Mouse (Mus musculus): ENCODE results near the gene Slc15a1.
"Not testable (repeated sequence)": the region's sequence is repeated elsewhere in the genome, so short reads cannot be mapped to it uniquely, and the experiment has no call there.

Gene Slc15a1

GRCm38 (mm10) chr14:121451424-121452029, 53.5 kb downstream of the Slc15a1 start:
- DNase-seq (ENCODE audit: low spot score), result no peak

DNA sequence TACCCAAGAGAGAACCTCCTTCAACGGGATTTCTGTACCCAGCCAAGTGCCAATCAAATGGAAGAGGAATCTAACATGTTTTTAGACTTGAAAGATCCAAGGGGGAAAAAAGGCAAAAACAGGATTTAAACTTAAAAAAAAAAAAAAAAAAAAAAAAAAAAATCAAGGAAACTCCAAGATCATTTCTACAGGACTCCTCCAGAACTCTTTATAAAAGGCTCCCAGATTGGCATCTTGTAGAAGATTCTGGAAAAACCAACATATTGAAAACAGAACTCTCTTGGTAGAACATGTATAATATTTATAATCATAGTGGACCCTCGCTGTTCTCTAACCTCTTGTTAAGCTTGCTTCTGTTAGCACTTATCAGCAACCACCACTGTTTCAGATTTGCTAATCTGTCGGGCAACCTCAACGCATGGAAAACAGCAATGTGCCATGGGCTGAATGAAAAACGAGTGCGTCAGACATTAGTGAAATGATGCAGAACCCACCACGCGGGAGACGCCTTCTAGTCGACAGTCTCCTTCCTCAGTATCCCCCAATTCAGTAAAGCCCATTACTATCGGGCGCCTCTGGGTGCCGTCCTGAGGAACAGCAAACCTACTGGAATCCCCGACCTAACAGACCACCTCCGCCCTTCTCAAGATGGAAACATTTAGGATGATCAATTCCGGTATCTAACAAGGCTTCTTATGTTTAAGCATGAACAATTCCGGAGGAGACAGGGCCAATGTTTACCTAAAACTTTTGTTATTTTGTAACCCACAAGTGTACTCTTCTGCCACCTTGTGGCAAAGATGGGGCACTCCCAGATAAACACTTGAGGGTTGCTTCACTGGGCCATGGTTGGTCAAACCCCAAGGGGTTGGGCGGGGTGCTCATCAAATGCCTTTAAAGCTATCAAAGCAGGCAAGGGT, 54.3 kb downstream of the Slc15a1 start:
- DNase-seq (ENCODE audit: low spot score), result peak; percentile 57

- no peak for DNase-seq (ENCODE audit: low spot score)
Measured at GRCm38 (mm10) chr14:121446951-121447350, 58.1 kb downstream of the Slc15a1 start.

- peak; percentile 54 for DNase-seq (ENCODE audit: low spot score)
Measured at GRCm38 (mm10) chr14:121445194-121445593, 59.9 kb downstream of the Slc15a1 start.

GRCm38 (mm10) chr14:121440807-121441206, 64.2 kb downstream of the Slc15a1 start:
- DNase-seq (ENCODE audit: low spot score), result no peak

DNA sequence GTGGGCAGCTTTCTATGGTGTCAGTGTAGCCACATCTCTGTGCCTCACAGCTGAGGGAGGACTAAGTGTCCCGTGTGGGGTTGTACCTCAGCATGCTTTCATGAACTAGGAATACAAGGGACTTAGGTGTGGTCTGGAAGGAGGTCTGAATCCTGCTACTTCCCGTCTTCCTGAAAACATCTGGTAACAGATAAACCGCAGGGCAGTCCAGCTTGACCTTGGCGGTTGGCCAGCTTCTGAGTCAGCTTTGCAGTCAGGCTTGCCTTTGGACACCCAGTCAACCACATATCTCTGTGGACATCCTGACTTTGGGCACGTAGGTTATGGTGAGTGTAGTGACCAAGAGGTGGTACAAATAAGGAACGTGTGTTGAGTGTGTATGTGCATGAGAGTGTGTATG, 68.0 kb downstream of the Slc15a1 start:
- peak; percentile 80 for DNase-seq (ENCODE audit: low spot score)

- no peak for DNase-seq (ENCODE audit: low spot score)
Measured at GRCm38 (mm10) chr14:121436455-121436854, 68.6 kb downstream of the Slc15a1 start.

DNA sequence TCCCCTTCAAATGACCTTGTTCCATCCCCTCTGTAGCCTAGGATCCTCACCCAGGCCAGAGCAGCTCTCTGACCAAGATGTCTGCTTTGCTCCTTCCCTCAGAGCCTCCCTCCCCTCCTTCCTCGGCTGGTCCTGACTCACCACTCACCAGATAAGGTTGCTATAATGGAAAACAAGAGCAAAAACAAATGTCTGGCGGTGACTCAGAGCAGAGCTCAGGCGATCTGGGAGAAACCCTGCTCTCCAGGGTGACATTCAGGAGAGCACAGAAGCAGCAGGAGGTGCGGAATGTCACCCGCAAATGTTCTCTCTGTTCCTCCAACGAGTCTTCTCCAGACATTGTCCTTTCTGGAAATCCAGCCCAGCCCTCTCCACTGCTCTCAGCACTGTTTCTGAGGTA, 69.3 kb downstream of the Slc15a1 start:
- peak; percentile 64 for DNase-seq (ENCODE audit: low spot score)

DNA sequence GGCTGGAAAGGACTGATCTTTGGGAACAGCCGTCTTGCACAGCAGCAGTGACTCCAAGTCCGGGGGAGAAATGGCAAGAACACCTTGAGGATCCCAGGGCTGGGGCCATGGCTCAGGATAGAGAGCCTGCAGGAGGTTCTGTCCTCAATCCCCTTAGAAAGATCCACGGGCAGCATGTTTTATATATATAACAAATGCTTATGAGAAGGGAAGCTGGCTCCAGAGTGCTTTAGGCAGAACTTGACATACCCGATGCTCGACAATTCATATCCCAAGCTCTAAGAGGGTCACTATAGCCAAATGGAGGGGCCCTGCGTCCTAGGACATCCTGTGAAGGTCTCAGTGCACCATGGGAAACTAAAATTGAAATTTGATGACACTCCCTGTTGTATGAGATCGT, 73.8 kb downstream of the Slc15a1 start:
- no peak for DNase-seq (ENCODE audit: low spot score)

DNA sequence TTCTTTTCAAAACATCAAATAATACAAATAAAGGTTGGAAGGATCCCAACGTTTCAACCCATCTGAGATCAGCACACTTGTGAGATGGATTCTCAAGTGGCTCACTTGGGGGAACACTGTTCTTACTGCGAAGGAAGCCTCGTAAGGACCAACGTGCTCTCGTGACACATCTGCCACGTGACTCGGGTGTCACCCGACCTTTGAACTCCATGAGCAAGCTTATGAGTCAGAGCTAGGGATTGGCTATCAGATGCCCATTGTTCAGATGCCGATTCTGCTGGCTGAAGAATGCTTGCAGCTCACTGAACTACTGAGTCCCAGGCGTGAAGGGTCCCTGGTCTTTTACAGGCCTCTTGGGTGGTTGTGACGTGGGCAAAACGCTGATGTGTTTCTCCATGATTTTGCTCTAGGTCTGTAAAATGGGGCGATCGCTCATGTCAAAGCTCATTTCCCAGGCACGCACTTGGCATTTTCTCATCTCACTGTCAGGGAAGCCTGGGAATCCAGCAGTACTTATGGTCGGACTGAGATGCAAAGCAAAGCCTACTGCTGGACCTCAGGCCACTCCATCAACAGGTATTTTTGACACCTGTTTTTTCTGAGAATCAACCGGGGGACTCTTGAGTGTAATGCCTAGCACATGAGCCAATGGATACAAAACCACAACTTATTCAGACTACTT, 75.1 kb downstream of the Slc15a1 start:
- no peak for DNase-seq (ENCODE audit: low spot score)

DNA sequence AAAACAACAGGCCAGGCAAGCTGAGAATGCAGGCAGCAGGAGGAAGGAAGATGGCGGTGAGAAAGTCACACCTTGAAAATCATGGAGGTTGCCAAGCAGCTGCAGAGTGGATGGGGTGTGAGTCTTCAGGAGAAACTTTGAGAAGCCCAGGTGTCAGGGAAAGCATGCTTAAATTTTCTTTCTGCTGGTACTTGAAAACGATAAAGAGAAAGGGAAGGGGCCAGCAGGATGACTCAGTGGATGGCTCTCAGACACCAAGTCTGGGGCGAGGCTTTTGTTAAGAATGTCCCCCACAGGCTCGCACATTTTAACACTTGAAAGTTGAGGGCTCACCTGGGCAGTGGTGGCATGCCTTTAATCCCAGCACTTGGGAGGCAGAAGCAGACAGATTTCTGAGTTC, 76.9 kb downstream of the Slc15a1 start:
- no peak for DNase-seq (ENCODE audit: low spot score)

DNA sequence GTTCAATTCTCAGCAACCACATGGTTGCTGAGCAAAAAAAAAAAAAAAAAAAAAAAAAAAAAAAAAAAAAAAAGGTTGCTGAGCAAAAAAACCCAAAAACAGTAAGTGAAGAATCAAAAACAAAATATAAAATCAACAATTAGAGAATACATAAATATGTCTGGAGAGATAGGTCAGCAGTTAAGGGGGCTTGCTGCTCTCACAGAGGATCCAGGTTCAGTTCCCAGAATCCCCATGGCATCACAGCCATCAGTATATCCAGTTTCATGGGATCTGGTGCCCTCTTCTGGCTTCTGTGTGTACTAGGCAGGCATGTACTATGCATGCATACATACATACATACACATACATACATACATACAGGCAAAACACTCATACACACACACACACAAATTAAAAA, 78.3 kb downstream of the Slc15a1 start:
- DNase-seq (ENCODE audit: low spot score), result no peak

DNA sequence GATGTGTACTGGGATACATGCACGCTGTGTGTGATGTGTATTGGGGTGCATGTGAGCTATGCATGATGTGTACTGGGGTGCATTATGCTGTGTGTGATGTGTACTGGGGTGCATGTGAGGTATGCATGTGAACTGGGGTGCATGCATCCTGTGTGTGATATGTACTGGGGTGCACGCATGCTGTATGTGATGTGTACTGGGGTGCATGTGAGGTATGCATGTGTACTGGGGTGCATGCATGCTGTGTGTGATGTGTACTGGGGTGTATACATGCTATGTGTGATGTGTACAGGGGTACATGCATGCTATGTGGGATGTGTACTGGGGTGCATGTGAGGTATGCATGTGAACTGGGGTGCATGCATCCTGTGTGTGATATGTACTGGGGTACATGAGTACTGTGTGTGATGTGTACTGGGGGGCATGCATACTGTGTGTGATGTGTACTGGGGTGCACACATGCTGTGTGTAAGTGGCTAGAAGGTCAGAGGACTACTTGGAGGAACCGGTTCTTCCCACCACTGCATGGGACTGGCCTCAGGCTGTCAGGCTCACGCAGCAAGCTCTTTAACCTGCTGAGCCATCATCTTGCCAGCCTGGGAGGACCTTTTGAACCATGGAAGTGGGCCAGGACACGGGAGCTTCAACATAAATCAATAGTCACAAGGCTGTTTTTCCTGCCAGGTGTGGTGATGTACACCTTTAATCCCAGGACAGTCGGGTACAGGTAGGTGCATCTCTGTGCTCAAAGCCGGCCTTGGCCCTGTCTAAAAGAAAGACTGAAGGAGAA, 79.9 kb downstream of the Slc15a1 start:
- peak; percentile 35 for DNase-seq (ENCODE audit: low spot score)

- DNase-seq (ENCODE audit: low spot score), result no peak
Measured at GRCm38 (mm10) chr14:121423341-121423751, 81.7 kb downstream of the Slc15a1 start.

GRCm38 (mm10) chr14:121422664-121423340, 82.2 kb downstream of the Slc15a1 start:
- peak; percentile 74 for DNase-seq (ENCODE audit: low spot score)

DNA sequence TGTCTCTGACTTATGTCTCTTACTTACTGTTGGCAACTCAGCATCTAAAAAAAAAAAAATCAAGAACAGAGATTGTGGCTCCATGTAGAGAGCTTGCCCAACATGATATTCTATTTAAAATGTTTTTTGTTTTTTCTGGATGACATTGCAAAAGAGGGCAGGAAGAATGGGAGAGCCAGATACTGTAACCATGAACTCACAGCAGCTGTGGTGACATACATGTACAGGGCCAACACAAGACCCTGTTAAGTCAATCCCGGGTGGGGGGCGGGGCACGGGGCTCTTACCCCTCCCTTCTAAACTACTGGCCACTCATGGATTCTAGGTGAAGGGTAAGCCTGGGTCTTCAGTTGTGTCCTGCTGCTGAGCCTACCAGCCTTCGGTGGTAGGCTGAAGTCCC, 83.1 kb downstream of the Slc15a1 start:
- DNase-seq (ENCODE audit: low spot score), result no peak

GRCm38 (mm10) chr14:121417594-121417993, 87.5 kb downstream of the Slc15a1 start:
- DNase-seq (ENCODE audit: low spot score), result no peak

- DNase-seq (ENCODE audit: low spot score), result no peak
Measured at GRCm38 (mm10) chr14:121416626-121417319, 88.3 kb downstream of the Slc15a1 start.

DNA sequence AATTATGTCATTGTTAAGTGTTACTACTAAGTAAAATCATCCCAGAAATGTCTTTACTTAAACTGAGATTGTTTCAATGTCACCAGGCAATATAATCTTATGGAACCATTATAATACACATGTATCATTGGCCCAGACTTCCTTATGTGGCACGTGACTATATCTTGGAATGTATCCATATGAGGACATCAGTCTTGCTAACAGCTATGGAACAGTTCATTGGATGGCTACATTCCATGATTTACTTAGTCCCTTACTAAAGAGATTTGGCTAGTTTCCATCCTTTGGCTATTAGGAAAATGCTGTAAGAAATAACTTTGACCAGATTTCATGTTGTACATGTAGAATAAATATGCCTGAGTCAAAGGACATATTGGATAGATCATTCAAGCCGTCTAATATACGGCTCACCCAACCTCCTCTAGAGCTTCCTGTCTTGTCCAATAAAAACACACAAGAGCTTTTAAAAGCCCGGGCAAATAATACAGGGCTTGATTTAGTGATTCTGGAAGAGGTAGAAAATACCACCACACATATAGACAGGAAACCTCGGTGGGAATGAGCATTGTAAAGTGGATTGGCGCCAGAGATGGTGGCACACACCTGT, 90.3 kb downstream of the Slc15a1 start:
- DNase-seq (ENCODE audit: low spot score), result no peak

GRCm38 (mm10) chr14:121413726-121414125, 91.3 kb downstream of the Slc15a1 start:
- DNase-seq (ENCODE audit: low spot score), result not testable (repeated sequence)
